Mouse (Mus musculus) retina, postnatal 1 day (tissue): ENCODE results near the gene Elof1.
"Not testable (repeated sequence)": the region's sequence is repeated elsewhere in the genome, so short reads cannot be mapped to it uniquely, and the experiment has no call there.

Experiments used
- DNase-seq: peaks from one replicate; pipeline ENCODE4 v3.0.0-alpha.2; 2012

The Elof1 gene

GRCm38 (mm10) chr9:22087034-22087618 is 29.8 kb downstream of the Elof1 start:
- DNase-seq: no peak

- no peak for DNase-seq
Observed at GRCm38 (mm10) chr9:22086012-22086411, 31.0 kb downstream of the Elof1 start.

GRCm38 (mm10) chr9:22085022-22085834 is 31.7 kb downstream of the Elof1 start, which contains the start of gene Ecsit:
Gene Ecsit, minus strand, starts transcription at chr9:22085438.
- peak; percentile 98 for DNase-seq

GRCm38 (mm10) chr9:22084667-22085021 is 32.3 kb downstream of the Elof1 start:
- DNase-seq: no peak

GRCm38 (mm10) chr9:22076223-22076622 is 40.7 kb downstream of the Elof1 start:
- no peak for DNase-seq

GRCm38 (mm10) chr9:22075778-22076177 is 41.2 kb downstream of the Elof1 start:
- not testable (repeated sequence) for DNase-seq

- DNase-seq: no peak
Observed at GRCm38 (mm10) chr9:22072276-22072675, 44.7 kb downstream of the Elof1 start.

GRCm38 (mm10) chr9:22070791-22071573 is 46.0 kb downstream of the Elof1 start, which contains the start of the genes Gm49318 and Zfp653:
Gene Gm49318, minus strand, starts transcription at chr9:22071259.
Gene Zfp653, minus strand, starts transcription at chr9:22071376.
- DNase-seq: peak; percentile 98

GRCm38 (mm10) chr9:22069881-22070553 is 47.0 kb downstream of the Elof1 start:
- DNase-seq: no peak

- no peak for DNase-seq
Observed at GRCm38 (mm10) chr9:22067195-22067594, 49.8 kb downstream of the Elof1 start.

GRCm38 (mm10) chr9:22066433-22066832 is 50.5 kb downstream of the Elof1 start:
- peak; percentile 69 for DNase-seq

- DNase-seq: no peak
Observed at GRCm38 (mm10) chr9:22065642-22066041, 51.3 kb downstream of the Elof1 start.

GRCm38 (mm10) chr9:22064341-22064740 is 52.6 kb downstream of the Elof1 start:
- DNase-seq: no peak
